Mouse (Mus musculus): Measurements from ENCODE around the gene V1rd19. TPM values are rescaled to one million over a fixed set of nuclear protein-coding genes. Genes with fewer than 3 reads are reported as not detected.
"Not testable (repeated sequence)": the region's sequence is repeated elsewhere in the genome, so short reads cannot be mapped to it uniquely, and the experiment has no call there.

V1rd19 gene
- not detected in 2 replicates for total RNA-seq (2015; ENCODE audit: low replicate concordance)
- total RNA-seq (2017; ENCODE audit: low replicate concordance), result not detected in 2 replicates

DNA sequence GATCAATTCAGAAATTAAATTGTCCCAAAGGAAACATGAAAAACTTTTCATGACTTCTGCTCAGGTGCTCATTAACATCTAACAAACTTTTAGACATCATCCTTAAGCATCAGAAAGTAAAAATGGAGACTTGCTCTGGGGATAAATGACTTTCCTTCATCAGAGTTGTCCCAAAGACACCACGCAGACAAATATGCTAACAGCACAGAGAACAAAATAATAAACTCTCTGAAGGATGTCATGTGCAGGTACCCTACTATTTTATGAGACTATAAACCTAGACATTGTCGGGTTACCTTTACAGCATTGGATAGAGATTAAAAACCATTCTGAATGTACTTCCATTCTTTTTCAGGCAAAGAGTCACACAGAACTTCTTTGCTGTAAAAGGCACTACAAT, at the start of gene V1rd19:
Gene V1rd19 (plus strand): TSS at position 301 of the 400 bp plus-strand sequence.
- no peak for ATAC-seq (replicated peaks; ENCODE audit: low FRiP score, poor library complexity, severe bottlenecking)

DNA sequence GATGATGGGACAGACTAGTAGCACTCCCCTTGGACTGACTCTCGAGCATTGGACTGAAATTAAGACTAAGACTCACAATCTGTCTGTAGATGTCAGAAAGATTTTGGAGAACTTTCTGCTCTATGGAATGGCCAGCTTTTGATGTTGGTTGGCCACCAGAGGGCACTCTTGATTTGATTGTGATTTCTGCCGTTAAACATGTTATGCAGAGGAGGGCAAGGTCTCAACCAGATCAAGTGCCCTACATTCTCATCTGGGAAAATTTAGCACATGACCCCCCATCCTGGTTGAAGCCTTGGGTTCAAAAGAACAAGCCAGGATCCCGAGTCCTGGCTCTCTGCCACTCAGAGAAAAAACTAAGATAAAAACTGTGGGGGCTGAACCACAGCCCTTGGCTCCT, 33.4 kb upstream of the V1rd19 start:
- not testable (repeated sequence) for ATAC-seq (replicated peaks; ENCODE audit: low FRiP score, poor library complexity, severe bottlenecking)

DNA sequence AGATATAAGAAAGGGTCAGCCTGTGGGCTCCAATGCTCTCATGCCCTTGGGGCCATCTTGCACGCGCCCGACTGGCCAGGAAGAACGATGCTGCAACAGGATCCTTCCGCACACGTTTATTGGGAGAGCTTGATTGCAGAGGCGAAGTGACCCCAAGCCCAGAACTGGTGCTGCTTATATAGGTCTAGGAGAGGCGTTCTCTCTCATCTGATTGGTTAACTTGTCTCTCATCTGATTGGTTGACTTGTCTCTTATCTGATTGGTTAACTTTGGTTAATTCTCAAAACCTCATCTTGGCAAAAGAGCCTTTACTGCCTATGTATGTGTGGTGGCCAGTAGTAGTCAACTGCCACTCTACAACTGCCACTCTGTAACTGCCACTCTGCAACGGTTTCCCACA, 27.2 kb upstream of the V1rd19 start, which contains the start of gene Vmn1r181:
Gene Vmn1r181 (plus strand): TSS at position 301 of the 400 bp plus-strand sequence.
- not testable (repeated sequence) for ATAC-seq (replicated peaks; ENCODE audit: low FRiP score, poor library complexity, severe bottlenecking)

DNA sequence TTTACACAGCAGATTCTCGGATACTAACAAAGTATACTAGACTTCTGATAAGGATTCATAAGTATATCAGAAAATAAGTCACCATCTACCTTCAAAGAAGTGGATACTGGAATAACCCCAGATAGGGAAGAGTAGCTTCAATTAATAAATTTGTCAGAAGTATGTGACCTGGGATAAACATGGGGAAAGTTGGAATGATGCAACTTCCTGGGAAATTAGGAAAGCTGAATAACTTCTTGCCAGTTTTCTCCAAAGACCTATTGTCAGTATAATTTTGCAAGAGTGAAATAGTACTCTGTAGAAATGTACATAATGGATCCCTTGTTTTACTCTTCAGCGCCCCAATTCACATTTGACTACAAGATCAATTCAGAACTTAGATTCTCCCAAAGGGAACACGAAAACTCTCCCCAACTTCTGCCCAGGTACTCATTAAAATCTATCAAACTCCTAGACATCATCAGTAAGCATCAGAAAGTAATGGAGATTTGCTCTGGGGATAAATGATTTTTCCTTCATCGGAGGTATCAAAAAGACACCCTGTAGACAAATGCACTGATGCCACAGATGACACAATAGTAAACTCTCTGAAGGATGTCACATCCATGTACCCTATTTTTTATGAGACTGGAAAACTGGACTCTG, 51.3 kb downstream of the V1rd19 start, which contains the start of gene Vmn1r183:
Gene Vmn1r183 (plus strand): TSS at position 595 of the 645 bp plus-strand sequence.
- no peak for ATAC-seq (replicated peaks; ENCODE audit: low FRiP score, poor library complexity, severe bottlenecking)

Other genes starting within 250 kb of the V1rd19 start
- gene Vmn1r174, start 249.4 kb upstream of the V1rd19 start, total RNA-seq (2015; ENCODE audit: low replicate concordance), result not detected in 2 replicates
- gene Vmn1r174, start 249.4 kb upstream of the V1rd19 start, total RNA-seq (2017; ENCODE audit: low replicate concordance), result 0.14 TPM in 1 of 2 replicates, not detected in the other
- gene Vmn1r175, start 191.0 kb upstream of the V1rd19 start, total RNA-seq (2015; ENCODE audit: low replicate concordance), result not detected in 2 replicates
- gene Vmn1r175, start 191.0 kb upstream of the V1rd19 start, total RNA-seq (2017; ENCODE audit: low replicate concordance), result not detected in 2 replicates
- gene Vmn1r176, start 164.3 kb upstream of the V1rd19 start, total RNA-seq (2015; ENCODE audit: low replicate concordance), result not detected in 2 replicates
- gene Vmn1r176, start 164.3 kb upstream of the V1rd19 start, total RNA-seq (2017; ENCODE audit: low replicate concordance), result not detected in 2 replicates
- gene Vmn1r177, start 135.2 kb upstream of the V1rd19 start, total RNA-seq (2015; ENCODE audit: low replicate concordance), result not detected in 2 replicates
- gene Vmn1r177, start 135.2 kb upstream of the V1rd19 start, total RNA-seq (2017; ENCODE audit: low replicate concordance), result not detected in 2 replicates
- gene Vmn1r178, start 109.7 kb upstream of the V1rd19 start, total RNA-seq (2015; ENCODE audit: low replicate concordance), result not detected in 2 replicates
- gene Vmn1r178, start 109.7 kb upstream of the V1rd19 start, total RNA-seq (2017; ENCODE audit: low replicate concordance), result not detected in 2 replicates
- not detected in 2 replicates for gene Vmn1r179, start 74.7 kb upstream of the V1rd19 start, total RNA-seq (2015; ENCODE audit: low replicate concordance)
- not detected in 2 replicates for gene Vmn1r179, start 74.7 kb upstream of the V1rd19 start, total RNA-seq (2017; ENCODE audit: low replicate concordance)
- not detected in 2 replicates for gene Vmn1r180, start 51.1 kb upstream of the V1rd19 start, total RNA-seq (2015; ENCODE audit: low replicate concordance)
- gene Vmn1r180, start 51.1 kb upstream of the V1rd19 start, total RNA-seq (2017; ENCODE audit: low replicate concordance), result not detected in 2 replicates
- not detected in 2 replicates for gene Vmn1r181, start 27.1 kb upstream of the V1rd19 start, total RNA-seq (2015; ENCODE audit: low replicate concordance)
- gene Vmn1r181, start 27.1 kb upstream of the V1rd19 start, total RNA-seq (2017; ENCODE audit: low replicate concordance), result not detected in 2 replicates
- not detected in 2 replicates for gene Vmn1r183, start 51.6 kb downstream of the V1rd19 start, total RNA-seq (2015; ENCODE audit: low replicate concordance)
- not detected in 2 replicates for gene Vmn1r183, start 51.6 kb downstream of the V1rd19 start, total RNA-seq (2017; ENCODE audit: low replicate concordance)
- gene Zfp180, start 80.2 kb downstream of the V1rd19 start, total RNA-seq (2015; ENCODE audit: low replicate concordance), result 7.3 and 8.6 TPM in 2 replicates
- gene Zfp180, start 80.2 kb downstream of the V1rd19 start, total RNA-seq (2017; ENCODE audit: low replicate concordance), result 11.0 and 15.3 TPM in 2 replicates
- not detected in 2 replicates for gene Zfp112, start 110.6 kb downstream of the V1rd19 start, total RNA-seq (2015; ENCODE audit: low replicate concordance)
- 0.14 and 1.0 TPM in 2 replicates for gene Zfp112, start 110.6 kb downstream of the V1rd19 start, total RNA-seq (2017; ENCODE audit: low replicate concordance)
- gene Zfp235, start 132.5 kb downstream of the V1rd19 start, total RNA-seq (2015; ENCODE audit: low replicate concordance), result 0.19 and 1.9 TPM in 2 replicates
- 1.4 TPM in 2 replicates for gene Zfp235, start 132.5 kb downstream of the V1rd19 start, total RNA-seq (2017; ENCODE audit: low replicate concordance)
- gene Zfp114, start 173.4 kb downstream of the V1rd19 start, total RNA-seq (2015; ENCODE audit: low replicate concordance), result not detected in 2 replicates
- 0.60 TPM in 1 of 2 replicates, not detected in the other for gene Zfp114, start 173.4 kb downstream of the V1rd19 start, total RNA-seq (2017; ENCODE audit: low replicate concordance)
- gene Zfp111, start 209.8 kb downstream of the V1rd19 start, total RNA-seq (2015; ENCODE audit: low replicate concordance), result 1.9 TPM in 2 replicates
- gene Zfp111, start 209.8 kb downstream of the V1rd19 start, total RNA-seq (2017; ENCODE audit: low replicate concordance), result 0.43 and 1.3 TPM in 2 replicates
- gene Zfp109, start 235.9 kb downstream of the V1rd19 start, total RNA-seq (2015; ENCODE audit: low replicate concordance), result not detected in 2 replicates
- 2.1 TPM in 1 of 2 replicates, not detected in the other for gene Zfp109, start 235.9 kb downstream of the V1rd19 start, total RNA-seq (2017; ENCODE audit: low replicate concordance)